Mouse (Mus musculus) ES-E14 (cell line): ENCODE results near the gene 9030025P20Rik. TPM values are rescaled to one million over a fixed set of nuclear protein-coding genes. Genes with fewer than 3 reads are reported as not detected.
"Not testable (repeated sequence)": the region's sequence is repeated elsewhere in the genome, so short reads cannot be mapped to it uniquely, and the experiment has no call there.

Source experiments
- DNase-seq: peaks from one replicate; pipeline ENCODE4 v3.0.0-alpha.2; 2013; ENCODE audit warnings: low read depth, low spot score
- H3K27ac ChIP-seq: 2 replicates; pipeline ENCODE4 v1.5.1; 2012; ENCODE audit warnings: low read depth, mild to moderate bottlenecking, low read length, moderate library complexity, mixed read lengths; ENCODE audit not compliant: poor library complexity, insufficient read depth, severe bottlenecking
- H3K36me3 ChIP-seq: 2 replicates; pipeline ENCODE4 v1.6.1; 2012; ENCODE audit warnings: mild to moderate bottlenecking, low read length, moderate library complexity, mixed read lengths; ENCODE audit not compliant: control insufficient read depth, poor library complexity, insufficient read depth, severe bottlenecking
- H3K4me1 ChIP-seq, 2 experiments: fragments of 150-350 bp in 1 of 2; sonication (generic) in 1 of 2; 2 replicates each; pipeline ENCODE4 v1.6.1; 2012; ENCODE audit warnings: low read length in 2 of 2, mild to moderate bottlenecking in 1 of 2, mixed read lengths in 1 of 2; ENCODE audit not compliant: control insufficient read depth in 2 of 2, insufficient read depth in 2 of 2, poor library complexity in 1 of 2
- H3K4me3 ChIP-seq, 2 experiments: fragments of 150-350 bp in 1 of 2; sonication (generic) in 1 of 2; 2 replicates each; pipeline ENCODE4 v1.5.1; 2012; ENCODE audit warnings: low read length in 2 of 2, low read depth in 1 of 2, mild to moderate bottlenecking in 1 of 2, mixed read lengths in 1 of 2; ENCODE audit not compliant: insufficient read depth in 1 of 2, poor library complexity in 1 of 2, severe bottlenecking in 1 of 2
- H3K9ac ChIP-seq: 2 replicates; pipeline ENCODE4 v1.6.1; 2012; ENCODE audit warnings: low read depth, mild to moderate bottlenecking, low read length, mixed read lengths; ENCODE audit not compliant: poor library complexity, insufficient read depth, severe bottlenecking
- H3K9me3 ChIP-seq: fragments of 150-350 bp; sonication (generic); 2 replicates; pipeline ENCODE4 v1.6.1; 2012; ENCODE audit warnings: low read depth, mild to moderate bottlenecking, low read length; ENCODE audit not compliant: control insufficient read depth, insufficient read depth
- in situ Hi-C, 2 experiments: fragments of 600-800 bp; cut with MboI; formaldehyde crosslinking; loops; one replicate each; pipeline ENCODE4 v1.15.1; 2025; ENCODE audit warnings: low sequenced_read_pairs in 2 of 2, inconsistent platforms in 1 of 2; ENCODE audit not compliant: unreplicated experiment in 2 of 2
- total RNA-seq: library from RNA; depleted of rRNA; stranded (reverse); fragments of 300-350 nt; gene quantifications from 2 replicates; pipeline ENCODE4 v1.2.3, GENCODE M21; 2012

9030025P20Rik gene
- total RNA-seq, 1 experiment = 41.3 TPM

GRCm38 (mm10) chr17:14993139-14993832, 15.0 kb downstream of the 9030025P20Rik start:
- H3K27ac ChIP-seq, DNase-seq, H3K36me3 ChIP-seq, H3K9ac ChIP-seq, H3K9me3 ChIP-seq, in situ Hi-C loops, H3K4me3 ChIP-seq, H3K4me1 ChIP-seq: not testable (repeated sequence)

- in situ Hi-C loops, H3K36me3 ChIP-seq, H3K9me3 ChIP-seq, H3K9ac ChIP-seq, DNase-seq, H3K4me1 ChIP-seq, H3K27ac ChIP-seq, H3K4me3 ChIP-seq: not testable (repeated sequence)
Measured at GRCm38 (mm10) chr17:14994140-14994539, 15.9 kb downstream of the 9030025P20Rik start.

GRCm38 (mm10) chr17:15000047-15000446, 21.8 kb downstream of the 9030025P20Rik start:
- H3K27ac ChIP-seq, H3K36me3 ChIP-seq, H3K9me3 ChIP-seq, H3K9ac ChIP-seq, H3K4me3 ChIP-seq, DNase-seq, H3K4me1 ChIP-seq, in situ Hi-C loops: not testable (repeated sequence)

- H3K36me3 ChIP-seq, H3K27ac ChIP-seq, H3K9ac ChIP-seq, H3K4me1 ChIP-seq, DNase-seq, H3K9me3 ChIP-seq, in situ Hi-C loops, H3K4me3 ChIP-seq: not testable (repeated sequence)
Measured at GRCm38 (mm10) chr17:15009088-15009487, 30.8 kb downstream of the 9030025P20Rik start.

- H3K4me1 ChIP-seq, H3K9me3 ChIP-seq, H3K36me3 ChIP-seq, DNase-seq, in situ Hi-C loops, H3K4me3 ChIP-seq, H3K27ac ChIP-seq, H3K9ac ChIP-seq: not testable (repeated sequence)
Measured at GRCm38 (mm10) chr17:15009706-15010413, 31.6 kb downstream of the 9030025P20Rik start, which contains the start of gene Gm3435. Gene Gm3435, plus strand, starts transcription at chr17:15010176.

- H3K36me3 ChIP-seq, H3K4me1 ChIP-seq, H3K9me3 ChIP-seq, in situ Hi-C loops, H3K4me3 ChIP-seq: not testable (repeated sequence)
- peak; percentile 8 for DNase-seq
- Histone ChIP-seq H3K9ac (peak overlapping the region; percentile 67), H3K27ac (peak overlapping the region; percentile 92)
Measured at GRCm38 (mm10) chr17:15021503-15022220, 43.4 kb downstream of the 9030025P20Rik start.

- H3K4me1 ChIP-seq, H3K9me3 ChIP-seq, H3K4me3 ChIP-seq, DNase-seq, H3K36me3 ChIP-seq, H3K27ac ChIP-seq, H3K9ac ChIP-seq, in situ Hi-C loops: not testable (repeated sequence)
Measured at GRCm38 (mm10) chr17:15023878-15024492, 45.7 kb downstream of the 9030025P20Rik start.
